Mouse (Mus musculus) midbrain, postnatal 0 days (tissue): ENCODE measurements at regions not wholly inside any gene's neighbourhood (a gene's known extent, or its start where the extent isn't known, plus 50 kb on each side); places are given as distances from the start of the nearest gene placed in this dataset.

Experiments used
- ATAC-seq: fragments of 200-750 bp; cut with Nextera tagmentation; 2 replicates; pipeline ENCODE4 v1.8.0; 2017; ENCODE audit warnings: moderate number of reproducible peaks, mild to moderate bottlenecking, moderate TSS enrichment, moderate library complexity; ENCODE audit not compliant: low FRiP score
- DNase-seq: peaks from one replicate; pipeline ENCODE4 v3.0.0-alpha.2; 2015; ENCODE audit warnings: low spot score
- H3K27ac ChIP-seq: fragments of 300-500 bp; sonication (generic); 2 replicates; pipeline ENCODE4 v1.5.1; 2014; ENCODE audit warnings: low read depth, mild to moderate bottlenecking, low read length, mixed read lengths
- H3K27me3 ChIP-seq: fragments of 300-500 bp; sonication (generic); 2 replicates; pipeline ENCODE4 v1.6.1; 2014; ENCODE audit warnings: low read length, control low read depth, mixed read lengths; ENCODE audit not compliant: insufficient read depth
- H3K36me3 ChIP-seq: fragments of 300-500 bp; sonication (generic); 2 replicates; pipeline ENCODE4 v1.6.1; 2014; ENCODE audit warnings: low read length, control low read depth, mixed read lengths; ENCODE audit not compliant: insufficient read depth
- H3K4me1 ChIP-seq: fragments of 300-500 bp; sonication (generic); 2 replicates; pipeline ENCODE4 v1.6.1; 2014; ENCODE audit warnings: mild to moderate bottlenecking, control low read depth, antibody characterized with exemption, low read length, mixed read lengths; ENCODE audit not compliant: insufficient read depth
- H3K4me2 ChIP-seq: fragments of 300-500 bp; sonication (generic); 2 replicates; pipeline ENCODE4 v1.6.1; 2014; ENCODE audit warnings: low read depth, mild to moderate bottlenecking, low read length, mixed read lengths; ENCODE audit not compliant: poor library complexity, severe bottlenecking
- H3K4me3 ChIP-seq: fragments of 300-500 bp; sonication (generic); 2 replicates; pipeline ENCODE4 v1.5.1; 2014; ENCODE audit warnings: low read depth, mild to moderate bottlenecking, low read length, moderate library complexity
- H3K9ac ChIP-seq: fragments of 300-500 bp; sonication (generic); replicated peaks from 2 replicates; pipeline ENCODE4 v1.6.1; 2014; ENCODE audit warnings: mild to moderate bottlenecking, low read length, moderate library complexity, mixed read lengths; ENCODE audit not compliant: poor library complexity, severe bottlenecking
- H3K9me3 ChIP-seq: fragments of 300-500 bp; sonication (generic); 2 replicates; pipeline ENCODE4 v1.6.1; 2016; ENCODE audit warnings: low read length, control low read depth
- CTCF ChIP-seq: IDR thresholded peaks from 2 replicates; pipeline ENCODE4 v1.5.1; 2016; ENCODE audit warnings: antibody characterized with exemption, mild to moderate bottlenecking
- WGBS: fragments of 180-500 bp; shearing (Covaris S2); extraction: QIAGEN DNeasy Blood & Tissue Kit; methylation state at CpG from one replicate; pipeline ENCODE4 v1.1.7; 2014; 5-methylcytosine and 5-hydroxymethylcytosine counted together

- no peak overlapping the region for H3K4me2 ChIP-seq
- peak; percentile 88 for DNase-seq
- no peak overlapping the region for H3K4me3 ChIP-seq
- no peak overlapping the region for H3K9ac ChIP-seq
- ATAC-seq: peak; percentile 73
- peaks cover 18% of the 10 kb centered on the region for H3K4me1 ChIP-seq
- no peaks in the 10 kb centered on the region for H3K9me3 ChIP-seq
- WGBS: 5% methylated on average over 10 of the region's 10 CpGs
- H3K27me3 ChIP-seq: no peaks in the 10 kb centered on the region
- peak overlapping the region; percentile 74 for H3K27ac ChIP-seq
- no peaks in the 10 kb centered on the region for H3K36me3 ChIP-seq
- TF ChIP-seq CTCF: no peak
Observed at GRCm38 (mm10) chr5:111660447-111660846, 73.3 kb upstream of the Gm26897 start.

- no peaks in the 10 kb centered on the region for H3K36me3 ChIP-seq
- TF ChIP-seq CTCF: no peak
- no peaks in the 10 kb centered on the region for H3K27me3 ChIP-seq
- 0 out of 2 replicates have a peak, but pooled peaks have one; percentile 15 for ATAC-seq
- H3K9me3 ChIP-seq: no peaks in the 10 kb centered on the region
- H3K9ac ChIP-seq: no peak overlapping the region
- peak overlapping the region; percentile 74 for H3K27ac ChIP-seq
- no peak overlapping the region for H3K4me2 ChIP-seq
- WGBS: 18% methylated on average over 6 of the region's 6 CpGs
- no peak overlapping the region for H3K4me3 ChIP-seq
- peaks cover 18% of the 10 kb centered on the region for H3K4me1 ChIP-seq
- DNase-seq: no peak
Observed at GRCm38 (mm10) chr5:111660968-111661367, 72.8 kb upstream of the Gm26897 start.

GRCm38 (mm10) chr5:111661971-111662370, 71.8 kb upstream of the Gm26897 start:
- peak overlapping the region; percentile 33; the same call in 1 of the 2 replicates for H3K9ac ChIP-seq
- ATAC-seq (no peak), DNase-seq (peak; percentile 80)
- no peak overlapping the region for H3K27ac ChIP-seq
- TF ChIP-seq CTCF: no peak
- no peaks in the 10 kb centered on the region for H3K36me3 ChIP-seq
- no peak overlapping the region for H3K4me3 ChIP-seq
- no peaks in the 10 kb centered on the region for H3K27me3 ChIP-seq
- no peaks in the 10 kb centered on the region for H3K9me3 ChIP-seq
- 36% methylated on average over 12 of the region's 12 CpGs for WGBS
- H3K4me2 ChIP-seq: no peak overlapping the region
- peaks cover 18% of the 10 kb centered on the region for H3K4me1 ChIP-seq

- no peak for TF ChIP-seq CTCF
- H3K4me3 ChIP-seq: no peak overlapping the region
Observed at GRCm38 (mm10) chr5:111663831-111664230, 69.9 kb upstream of the Gm26897 start.

GRCm38 (mm10) chr5:111665406-111665805, 68.3 kb upstream of the Gm26897 start:
- H3K36me3 ChIP-seq: no peaks in the 10 kb centered on the region
- no peaks in the 10 kb centered on the region for H3K27me3 ChIP-seq
- no peak overlapping the region for H3K4me3 ChIP-seq
- peaks cover 12% of the 10 kb centered on the region for H3K4me1 ChIP-seq
- H3K4me2 ChIP-seq: no peak overlapping the region
- WGBS: 59% methylated on average over 19 of the region's 19 CpGs
- no peak for DNase-seq
- no peaks in the 10 kb centered on the region for H3K9me3 ChIP-seq
- ATAC-seq: no peak
- no peak overlapping the region for H3K9ac ChIP-seq
- no peak overlapping the region for H3K27ac ChIP-seq
- TF ChIP-seq CTCF: no peak

More at GRCm38 (mm10) chr5:111663831-111664230, 69.9 kb upstream of the Gm26897 start:
- no peak overlapping the region for H3K27ac ChIP-seq
- WGBS: 87% methylated on average over 7 of the region's 7 CpGs
- DNase-seq: no peak
- no peaks in the 10 kb centered on the region for H3K27me3 ChIP-seq
- H3K4me1 ChIP-seq: peaks cover 18% of the 10 kb centered on the region
- ATAC-seq: no peak
- no peaks in the 10 kb centered on the region for H3K36me3 ChIP-seq
- no peak overlapping the region for H3K4me2 ChIP-seq
- H3K9ac ChIP-seq: no peak overlapping the region
- no peaks in the 10 kb centered on the region for H3K9me3 ChIP-seq

- H3K9ac ChIP-seq: no peak overlapping the region
- no peak for TF ChIP-seq CTCF
- ATAC-seq: no peak
- H3K9me3 ChIP-seq: no peaks in the 10 kb centered on the region
- H3K4me2 ChIP-seq: no peak overlapping the region
- DNase-seq: no peak
- H3K27me3 ChIP-seq: no peaks in the 10 kb centered on the region
- no peak overlapping the region for H3K4me3 ChIP-seq
- H3K36me3 ChIP-seq: no peaks in the 10 kb centered on the region
- peaks cover 10% of the 10 kb centered on the region for H3K4me1 ChIP-seq
- H3K27ac ChIP-seq: no peak overlapping the region
- 76% methylated on average over 8 of the region's 8 CpGs for WGBS
Observed at GRCm38 (mm10) chr5:111666007-111666406, 67.7 kb upstream of the Gm26897 start.
